Mouse (Mus musculus) granulocyte monocyte progenitor cell, adult 5-6 weeks (primary cell): Measurements from ENCODE around the gene Hap1. TPM values are rescaled to one million over a fixed set of nuclear protein-coding genes. Genes with fewer than 3 reads are reported as not detected.

Experiments
- ATAC-seq: replicated peaks from 2 replicates; pipeline ENCODE4 v1.8.0; 2016; ENCODE audit warnings: mild to moderate bottlenecking, moderate TSS enrichment, inconsistent platforms; ENCODE audit not compliant: poor library complexity, severe bottlenecking
- total RNA-seq, 2 experiments: library from RNA; stranded (forward) in 1 of 2; stranded (reverse) in 1 of 2; fragments of 200-712, 200-1000 nt in 1 of 2; fragments of >200 nt in 1 of 2; fragmentation: Nextera tagmentation in 1 of 2; gene quantifications; 2 replicates each; pipeline ENCODE4 v1.2.3; 2014 to 2017

The Hap1 gene
- total RNA-seq, 2 experiments from 2014 or later: not detected

- ATAC-seq: no peak
Measured at GRCm38 (mm10) chr11:100391081-100391883, 35.4 kb upstream of the Hap1 start.

GRCm38 (mm10) chr11:100389931-100390445, 34.1 kb upstream of the Hap1 start:
- no peak for ATAC-seq

- no peak for ATAC-seq
Measured at GRCm38 (mm10) chr11:100388588-100388987, 32.7 kb upstream of the Hap1 start.

- no peak for ATAC-seq
Measured at GRCm38 (mm10) chr11:100387589-100388375, 31.9 kb upstream of the Hap1 start.

GRCm38 (mm10) chr11:100387111-100387510, 31.2 kb upstream of the Hap1 start:
- no peak for ATAC-seq

DNA sequence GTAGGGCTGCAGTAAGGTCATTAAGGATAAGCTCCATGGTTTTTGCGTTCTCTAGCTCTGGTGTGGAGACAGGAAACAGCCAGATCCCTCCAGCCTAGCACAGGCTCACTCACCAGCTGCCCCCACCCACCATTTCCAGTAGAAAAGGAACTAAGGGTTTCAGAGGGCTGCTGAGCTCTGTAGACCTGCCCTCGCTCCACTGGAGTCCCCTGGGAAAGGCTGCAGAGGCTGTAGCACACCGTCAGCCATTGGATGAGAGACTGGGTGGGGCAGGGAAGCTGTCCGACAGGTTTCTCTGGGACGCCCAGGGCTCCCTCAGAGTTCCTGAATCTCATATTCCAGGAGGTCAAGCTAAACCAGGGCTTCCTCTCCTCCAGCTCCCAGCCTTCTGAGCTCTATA, 30.7 kb upstream of the Hap1 start:
- ATAC-seq: no peak

DNA sequence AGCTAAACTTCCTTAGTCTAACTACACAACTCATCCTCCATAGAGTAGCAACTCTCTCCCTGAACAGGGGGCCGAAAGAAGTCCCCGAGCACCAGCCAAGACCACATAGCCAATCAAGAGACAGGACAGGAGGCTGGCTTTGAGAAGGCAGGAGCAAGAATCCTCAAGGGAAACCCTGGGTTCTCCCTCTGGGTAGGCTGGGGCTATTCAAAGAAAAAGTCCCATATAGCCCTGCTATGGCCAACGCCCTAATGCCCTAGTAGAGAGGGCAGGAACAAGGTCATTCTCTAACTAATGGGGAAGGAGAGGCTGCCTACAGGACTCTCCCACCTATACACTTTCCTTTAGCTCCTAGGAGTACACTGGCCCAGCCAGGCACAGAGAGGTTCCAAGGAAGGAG, 29.1 kb upstream of the Hap1 start:
- no peak for ATAC-seq

- no peak for ATAC-seq
Measured at GRCm38 (mm10) chr11:100382682-100383081, 26.8 kb upstream of the Hap1 start.

GRCm38 (mm10) chr11:100379311-100379710, 23.4 kb upstream of the Hap1 start:
- no peak for ATAC-seq

DNA sequence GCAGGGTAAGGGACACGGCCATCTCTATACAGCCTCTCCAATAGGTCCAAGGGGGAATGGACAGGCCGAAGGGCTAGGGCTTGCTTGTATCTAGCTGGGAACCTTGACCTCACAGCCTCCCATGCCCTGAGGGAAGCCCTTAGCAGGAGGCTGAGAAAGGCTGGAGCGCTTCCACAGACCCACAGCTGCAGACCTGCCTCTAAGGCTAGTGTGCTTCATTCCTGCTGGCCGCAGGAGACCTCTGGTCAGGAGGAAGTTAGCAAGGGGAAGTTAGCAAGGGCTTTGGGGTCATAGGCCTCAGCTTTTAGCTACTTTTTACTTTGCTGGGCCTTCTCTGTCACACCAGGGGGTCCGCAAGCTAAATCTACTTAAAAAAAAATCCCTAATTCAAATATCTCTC, 22.5 kb upstream of the Hap1 start:
- peak; percentile 68 for ATAC-seq

- ATAC-seq: no peak
Measured at GRCm38 (mm10) chr11:100377989-100378388, 22.1 kb upstream of the Hap1 start.

DNA sequence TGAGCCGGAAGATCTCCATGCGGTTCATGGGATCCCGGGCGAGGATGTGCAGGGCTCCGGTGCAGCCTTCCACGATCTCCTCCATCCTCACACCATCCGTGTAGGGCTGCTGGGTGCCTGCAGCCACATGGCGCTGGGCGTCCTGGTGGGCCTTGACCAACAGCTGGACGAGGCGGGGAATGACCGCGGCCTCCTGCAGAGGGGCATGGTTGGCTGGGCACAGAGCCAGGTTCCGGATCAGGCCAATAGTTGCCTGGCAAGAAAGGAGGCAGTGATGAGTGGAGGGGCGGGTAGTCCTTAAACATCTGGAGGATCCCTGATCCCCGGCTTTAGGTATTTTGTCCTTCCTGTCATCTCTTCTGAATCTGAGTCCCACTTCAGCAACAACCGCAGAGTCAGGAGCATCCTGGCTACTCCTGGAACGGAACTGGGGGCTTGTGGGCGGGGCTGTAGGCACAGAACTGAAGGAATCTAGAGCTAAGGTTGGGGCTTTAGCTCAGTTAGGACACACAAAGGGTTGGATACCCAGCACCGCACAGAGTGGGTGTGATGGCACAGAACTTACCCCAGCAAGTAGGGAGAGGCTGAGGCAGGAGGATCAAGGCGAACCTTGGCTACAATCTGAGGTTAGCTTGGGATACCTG, 20.9 kb upstream of the Hap1 start:
- no peak for ATAC-seq

DNA sequence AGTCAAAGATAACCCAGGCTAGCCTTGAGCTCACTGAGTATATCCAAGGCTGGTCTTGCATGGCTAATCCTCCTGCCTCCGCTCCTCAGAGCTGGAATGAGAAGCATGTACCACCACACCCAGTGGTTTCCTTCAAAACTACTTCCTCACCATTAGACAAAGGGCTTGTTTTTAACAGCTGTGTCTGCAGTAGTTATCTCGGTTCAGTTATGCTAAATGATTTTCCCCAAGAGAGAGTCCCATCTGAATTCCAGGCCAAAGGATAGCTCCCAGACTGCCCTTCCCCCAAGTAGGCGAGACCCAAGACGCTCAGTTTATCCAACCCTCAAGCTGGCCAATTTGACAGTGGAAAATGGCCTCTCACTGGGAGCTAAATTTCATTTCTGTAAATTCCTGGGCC, 20.1 kb upstream of the Hap1 start:
- no peak for ATAC-seq

DNA sequence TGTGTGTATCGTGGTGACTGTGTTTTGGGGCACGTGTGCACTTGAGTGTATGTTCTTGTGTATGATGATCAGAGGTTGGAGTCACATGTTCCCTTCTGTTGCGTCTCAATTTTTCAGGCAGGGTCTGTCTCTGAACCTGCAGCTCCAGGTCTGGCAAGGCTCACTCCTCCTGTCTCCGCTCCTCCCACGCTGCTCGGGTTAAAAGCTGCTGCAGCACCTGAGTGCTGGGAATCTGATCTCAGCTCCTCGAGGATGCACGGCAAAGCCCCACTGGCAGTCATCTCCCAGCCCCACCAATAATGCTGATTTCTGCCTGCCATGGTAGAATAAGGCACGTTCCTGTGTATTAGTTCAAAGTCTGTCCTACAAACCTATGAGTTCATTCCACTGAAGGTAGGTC, 19.2 kb upstream of the Hap1 start:
- ATAC-seq: no peak

- peak; percentile 79 for ATAC-seq
Measured at GRCm38 (mm10) chr11:100371981-100372558, 16.1 kb upstream of the Hap1 start.

DNA sequence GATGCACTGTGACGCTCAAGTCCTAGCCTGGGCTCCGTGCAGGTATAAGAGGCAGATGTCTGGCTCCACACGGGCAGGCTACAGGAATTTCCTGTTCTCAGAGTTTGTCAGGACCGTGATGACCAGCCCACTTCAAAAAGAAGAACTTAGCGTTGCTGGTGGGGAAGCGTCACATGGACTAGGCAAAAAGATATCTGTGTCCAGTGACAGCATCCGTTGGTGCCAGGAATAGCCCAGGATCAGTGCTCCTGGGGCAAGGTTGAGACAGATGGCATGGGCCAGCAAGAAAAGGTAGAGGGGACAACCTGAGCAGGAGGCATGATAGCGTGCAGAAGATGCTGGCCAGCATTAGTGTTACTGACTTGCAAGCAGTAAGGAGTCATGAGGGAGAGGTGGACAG, 13.9 kb upstream of the Hap1 start:
- 0 out of 2 replicates have a peak, but pooled peaks have one; percentile 34 for ATAC-seq

DNA sequence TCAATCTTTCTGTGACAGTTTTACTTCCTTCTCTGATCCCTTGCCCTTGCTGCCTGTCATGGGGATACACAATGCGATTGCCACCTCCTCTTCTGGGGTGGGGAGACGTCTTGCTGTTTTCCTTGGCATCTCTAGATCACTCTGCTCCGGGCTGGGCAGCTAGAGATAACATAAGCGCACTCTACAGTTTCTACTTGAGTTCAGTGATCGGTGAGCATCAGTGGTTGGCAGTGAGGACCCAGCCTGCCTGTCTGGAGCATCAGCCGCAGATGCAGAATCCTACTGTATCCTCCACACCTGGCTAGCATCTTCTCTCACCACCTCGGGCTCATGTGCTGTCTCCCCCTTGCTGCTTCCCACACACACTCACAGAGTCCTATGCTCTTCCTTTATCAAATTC, 13.2 kb upstream of the Hap1 start:
- ATAC-seq: no peak; the same call in 1 of the 2 replicates

DNA sequence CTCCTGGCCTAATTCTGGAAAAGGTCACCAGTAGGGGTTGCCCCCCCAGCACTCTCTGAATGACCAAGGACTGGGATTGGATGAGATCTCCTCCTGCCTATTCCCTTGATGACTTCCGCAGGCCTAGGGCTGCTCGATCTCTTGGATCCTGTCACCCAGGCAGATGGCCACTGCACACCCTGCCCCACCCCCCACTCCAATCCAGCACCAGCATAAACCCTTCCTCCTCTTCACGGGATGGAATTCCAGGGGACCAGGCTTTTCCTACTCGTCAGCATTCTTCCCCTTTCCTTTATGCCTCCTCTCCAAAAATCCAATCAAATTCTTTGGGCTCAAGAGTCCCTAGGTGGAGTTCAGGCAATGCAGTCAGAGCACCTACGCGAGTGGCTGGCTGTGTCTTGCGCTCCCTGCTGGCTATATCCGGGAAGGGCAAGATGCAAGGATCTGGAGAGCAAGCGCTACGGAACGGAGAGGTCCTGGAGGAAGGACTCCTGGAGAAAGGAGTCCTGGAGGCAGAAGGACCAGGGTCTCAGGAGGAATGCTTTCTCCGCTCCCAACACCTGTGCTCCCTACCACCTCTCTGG, 7.1 kb upstream of the Hap1 start:
- peak; percentile 72 for ATAC-seq

DNA sequence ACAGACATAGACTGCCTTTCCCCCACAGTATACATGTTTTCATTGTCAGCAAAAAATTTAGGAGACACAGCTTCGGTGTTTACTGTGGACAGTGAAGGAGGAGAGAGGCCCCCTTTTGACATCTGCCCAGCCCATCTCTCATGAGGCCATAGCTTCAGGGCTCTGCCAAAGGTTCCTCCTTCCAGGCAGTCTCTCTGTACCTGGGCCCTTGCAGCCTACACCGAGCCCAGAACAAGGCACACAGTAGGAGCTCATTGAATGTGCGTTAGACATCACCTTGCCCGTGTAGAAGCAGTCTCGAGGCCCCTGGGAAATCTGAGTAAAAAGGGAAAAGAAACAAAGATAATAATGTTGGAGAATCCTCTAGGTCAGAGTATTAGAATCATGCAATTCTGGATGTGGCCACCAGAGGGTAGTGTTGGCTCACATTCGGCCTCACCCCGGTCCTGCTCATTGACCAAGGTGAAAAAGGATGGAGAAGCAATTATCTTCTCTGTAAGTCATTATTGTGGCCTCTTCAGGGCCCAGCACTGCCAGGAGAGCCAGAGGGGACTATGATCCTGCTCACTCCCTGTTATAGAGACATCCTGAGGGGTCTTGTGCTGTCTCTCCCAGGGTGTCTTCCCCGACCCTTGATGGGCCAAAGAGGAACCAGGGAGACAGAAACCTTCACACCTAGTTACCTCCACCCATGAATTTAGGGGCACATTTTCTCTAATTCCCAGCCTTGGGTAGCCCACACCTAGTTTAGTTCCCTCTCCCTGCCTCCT, 6.5 kb upstream of the Hap1 start:
- peak; percentile 69 for ATAC-seq
